Comparison of ENCODE assay signal across 8 mouse cellular contexts in the genomic region with DNA sequence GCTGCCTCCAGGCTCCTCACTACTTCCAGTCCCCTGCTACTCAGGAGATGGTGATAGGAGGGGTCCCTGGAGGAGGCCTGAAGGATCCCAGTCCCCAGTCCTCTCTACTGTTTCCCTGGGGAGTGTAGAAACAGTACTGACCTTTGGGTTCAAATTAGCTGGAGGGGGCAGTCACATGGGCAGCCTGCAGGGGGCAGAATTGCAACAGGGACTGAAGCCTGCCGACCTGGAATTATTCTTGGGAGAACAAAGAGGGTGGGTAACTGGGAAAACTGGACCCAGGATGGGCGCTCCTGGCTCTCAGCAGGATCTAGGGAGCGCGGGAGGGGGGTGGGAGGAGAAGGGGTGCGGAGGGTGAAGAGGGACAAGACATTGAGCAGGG. TPM values are rescaled to one million over a fixed set of nuclear protein-coding genes. Genes with fewer than 3 reads are reported as not detected.
DNase-seq lines count a peak whose midpoint lies in the region; ATAC-seq and TF ChIP-seq lines count a peak whose summit lies in the region.

No protein-coding gene starts in this region.

- H3K4me2 ChIP-seq in embryonic facial prominence, embryonic 11.5 days (ENCODE audit: low read depth, low read length) = peak overlapping the region; percentile 47
- peak overlapping the region; percentile 59 for H3K4me2 ChIP-seq in kidney, embryonic 15.5 days
- H3K4me2 ChIP-seq in stomach, postnatal 0 days (replicated peaks; ENCODE audit: low read depth) = peak overlapping the region; percentile 55

- DNase-seq in testis, postnatal 14 days (ENCODE audit: low spot score) = no peak
- peak; percentile 79 for DNase-seq in embryonic facial prominence, embryonic 11.5 days (ENCODE audit: low spot score)
- no peak for DNase-seq in heart, embryonic 10.5 days (ENCODE audit: low spot score)
- DNase-seq in lung, postnatal 25 days (ENCODE audit: low spot score) = peak; percentile 45
- peak; percentile 80 for DNase-seq in stomach, postnatal 0 days (ENCODE audit: low spot score)
- no peak for DNase-seq in left cerebral cortex, postnatal 36 days (ENCODE audit: low spot score in 2 of 2)

- peak; percentile 50; the same call in 1 of the 2 replicates for TF ChIP-seq CTCF in testis, adult 2 months (IDR thresholded peaks at IDR 0.05; ENCODE audit: control insufficient read depth, insufficient read depth, insufficient replicate concordance, low read depth, low read length)
- TF ChIP-seq CTCF in stomach, postnatal 0 days (IDR thresholded peaks at IDR 0.05; ENCODE audit: low read depth) = peak; percentile 83

- WGBS in embryonic facial prominence, embryonic 11.5 days = 4% methylated on average over 5 of the region's 5 CpGs
- WGBS in heart, embryonic 10.5 days = 9% methylated on average over 5 of the region's 5 CpGs
- 7% methylated on average over 5 of the region's 5 CpGs for WGBS in kidney, embryonic 15.5 days
- WGBS in stomach, postnatal 0 days = 8% methylated on average over 5 of the region's 5 CpGs

- H3K27me3 ChIP-seq in testis, adult 2 months (ENCODE audit: control insufficient read depth, insufficient read depth, low read length) = no peaks in the 10 kb centered on the region
- H3K27me3 ChIP-seq in embryonic facial prominence, embryonic 11.5 days (ENCODE audit: control insufficient read depth, insufficient read depth, low read length) = no peaks in the 10 kb centered on the region; the same call in 1 of the 2 replicates
- H3K27me3 ChIP-seq in heart, embryonic 10.5 days (ENCODE audit: insufficient read depth, poor library complexity, severe bottlenecking) = no peaks in the 10 kb centered on the region
- no peaks in the 10 kb centered on the region for H3K27me3 ChIP-seq in kidney, embryonic 15.5 days
- H3K27me3 ChIP-seq in stomach, postnatal 0 days (ENCODE audit: control insufficient read depth, insufficient read depth, low read length) = no peaks in the 10 kb centered on the region

- no peaks in the 10 kb centered on the region for H3K9me3 ChIP-seq in embryonic facial prominence, embryonic 11.5 days (replicated peaks; ENCODE audit: control insufficient read depth, low read length)
- no peaks in the 10 kb centered on the region for H3K9me3 ChIP-seq in heart, embryonic 10.5 days
- H3K9me3 ChIP-seq in kidney, embryonic 15.5 days (replicated peaks) = no peaks in the 10 kb centered on the region
- H3K9me3 ChIP-seq in stomach, postnatal 0 days (ENCODE audit: control insufficient read depth, low read length) = no peaks in the 10 kb centered on the region

- peak overlapping the region; percentile 75 for H3K9ac ChIP-seq in embryonic facial prominence, embryonic 11.5 days (replicated peaks; ENCODE audit: low read length)
- H3K9ac ChIP-seq in kidney, embryonic 15.5 days = peak overlapping the region; percentile 56
- peak overlapping the region; percentile 71 for H3K9ac ChIP-seq in stomach, postnatal 0 days (ENCODE audit: low read length)

- ATAC-seq in embryonic facial prominence, embryonic 11.5 days (replicated peaks; ENCODE audit: insufficient number of reproducible peaks, low FRiP score, low TSS enrichment, low read depth) = no peak
- peak; percentile 4; the same call in 1 of the 2 replicates for ATAC-seq in kidney, embryonic 15.5 days (replicated peaks; ENCODE audit: low FRiP score)
- ATAC-seq in stomach, postnatal 0 days (ENCODE audit: low FRiP score, low TSS enrichment) = peak; percentile 5; the same call in 1 of the 2 replicates

- peaks cover 3% of the 10 kb centered on the region for H3K4me1 ChIP-seq in testis, adult 2 months (ENCODE audit: control insufficient read depth, insufficient read depth, low read length)
- peaks cover 23% of the 10 kb centered on the region for H3K4me1 ChIP-seq in embryonic facial prominence, embryonic 11.5 days (ENCODE audit: control insufficient read depth, insufficient read depth, low read length)
- H3K4me1 ChIP-seq in heart, embryonic 10.5 days = peaks cover 91% of the 10 kb centered on the region
- H3K4me1 ChIP-seq in kidney, embryonic 15.5 days = peaks cover 81% of the 10 kb centered on the region
- H3K4me1 ChIP-seq in stomach, postnatal 0 days (replicated peaks; ENCODE audit: control insufficient read depth, insufficient read depth) = peaks cover 10% of the 10 kb centered on the region

- intact Hi-C loops in left cerebral cortex, postnatal 36 days (cut with DNase I) = no loop called here

- H3K27ac ChIP-seq in testis, adult 2 months (ENCODE audit: control insufficient read depth, insufficient read depth, low read depth, low read length) = no peak overlapping the region
- H3K27ac ChIP-seq in embryonic facial prominence, embryonic 11.5 days (replicated peaks; ENCODE audit: low read depth, low read length) = peak overlapping the region; percentile 94
- H3K27ac ChIP-seq in heart, embryonic 10.5 days = peak overlapping the region; percentile 99
- H3K27ac ChIP-seq in kidney, embryonic 15.5 days = peak overlapping the region; percentile 97
- peak overlapping the region; percentile 97 for H3K27ac ChIP-seq in stomach, postnatal 0 days (replicated peaks)

- no peak for TF ChIP-seq EP300 in stomach, postnatal 0 days (optimal IDR thresholded peaks at IDR 0.05)

- no peaks in the 10 kb centered on the region for H3K36me3 ChIP-seq in testis, adult 2 months (ENCODE audit: control insufficient read depth, insufficient read depth, low read length)
- H3K36me3 ChIP-seq in embryonic facial prominence, embryonic 11.5 days (replicated peaks; ENCODE audit: control insufficient read depth, insufficient read depth, low read depth, low read length) = no peaks in the 10 kb centered on the region
- H3K36me3 ChIP-seq in heart, embryonic 10.5 days = peaks cover 4% of the 10 kb centered on the region
- peaks cover 25% of the 10 kb centered on the region for H3K36me3 ChIP-seq in kidney, embryonic 15.5 days
- H3K36me3 ChIP-seq in stomach, postnatal 0 days (ENCODE audit: control insufficient read depth, insufficient read depth, low read length) = peaks cover 2% of the 10 kb centered on the region; the same call in 1 of the 2 replicates

- no peak for TF ChIP-seq POLR2A in testis, adult 2 months (IDR thresholded peaks at IDR 0.05; ENCODE audit: control insufficient read depth, low read depth, low read length)

- no peak overlapping the region for H3K4me3 ChIP-seq in testis, adult 2 months (ENCODE audit: control insufficient read depth, low read depth, low read length)
- no peak overlapping the region for H3K4me3 ChIP-seq in embryonic facial prominence, embryonic 11.5 days (ENCODE audit: low read depth, low read length)
- peak overlapping the region; percentile 47 for H3K4me3 ChIP-seq in heart, embryonic 10.5 days
- peak overlapping the region; percentile 28 for H3K4me3 ChIP-seq in kidney, embryonic 15.5 days (replicated peaks)
- H3K4me3 ChIP-seq in stomach, postnatal 0 days (ENCODE audit: low read depth, low read length) = peak overlapping the region; percentile 20; the same call in 1 of the 2 replicates

RNA-seq across cellular contexts. Expression of a gene that starts 17.5 kb away (rescaled TPM):
- not detected in 2 replicates for polyA plus RNA-seq in testis, adult 2 months (2012; rRNA removed)
- 1.5 and 2.8 TPM in 2 replicates for polyA plus RNA-seq in embryonic facial prominence, embryonic 11.5 days (2014; fragmentation: Nextera tagmentation; extraction: Ambion mirVana)
- polyA plus RNA-seq in heart, embryonic 10.5 days (2016; fragmentation: Nextera tagmentation; extraction: Ambion mirVana) = 9.5 and 10.4 TPM in 2 replicates
- 23.5 and 46.2 TPM in 2 replicates for polyA plus RNA-seq in kidney, embryonic 15.5 days (2015; fragmentation: Nextera tagmentation; extraction: Ambion mirVana)
- polyA plus RNA-seq in stomach, postnatal 0 days (2015; fragmentation: Nextera tagmentation; extraction: Ambion mirVana) = 8.0 and 11.7 TPM in 2 replicates
- total RNA-seq in left cerebral cortex, postnatal 36 days (2021) = not detected

RNA-seq across cellular contexts. Expression of a gene that starts 20.6 kb away (rescaled TPM):
- polyA plus RNA-seq in testis, adult 2 months (2012; rRNA removed) = 2.4 and 5.9 TPM in 2 replicates
- polyA plus RNA-seq in embryonic facial prominence, embryonic 11.5 days (2014; fragmentation: Nextera tagmentation; extraction: Ambion mirVana) = 23.3 and 23.7 TPM in 2 replicates
- 32.0 and 36.9 TPM in 2 replicates for polyA plus RNA-seq in heart, embryonic 10.5 days (2016; fragmentation: Nextera tagmentation; extraction: Ambion mirVana)
- polyA plus RNA-seq in kidney, embryonic 15.5 days (2015; fragmentation: Nextera tagmentation; extraction: Ambion mirVana) = 115 and 139 TPM in 2 replicates
- polyA plus RNA-seq in stomach, postnatal 0 days (2015; fragmentation: Nextera tagmentation; extraction: Ambion mirVana) = 107 and 110 TPM in 2 replicates
- 1 to 10 TPM; 8.1 to 8.7 TPM for total RNA-seq in left cerebral cortex, postnatal 36 days (2021)

RNA-seq across cellular contexts. Expression of a gene that starts 39.6 kb away (rescaled TPM):
- 0.31 TPM in 1 of 2 replicates, not detected in the other for polyA plus RNA-seq in testis, adult 2 months (2012; rRNA removed)
- polyA plus RNA-seq in embryonic facial prominence, embryonic 11.5 days (2014; fragmentation: Nextera tagmentation; extraction: Ambion mirVana) = 1.4 and 2.7 TPM in 2 replicates
- 51.9 and 56.4 TPM in 2 replicates for polyA plus RNA-seq in heart, embryonic 10.5 days (2016; fragmentation: Nextera tagmentation; extraction: Ambion mirVana)
- polyA plus RNA-seq in kidney, embryonic 15.5 days (2015; fragmentation: Nextera tagmentation; extraction: Ambion mirVana) = 19.0 and 45.8 TPM in 2 replicates
- 19.1 and 19.6 TPM in 2 replicates for polyA plus RNA-seq in stomach, postnatal 0 days (2015; fragmentation: Nextera tagmentation; extraction: Ambion mirVana)
- under 1 TPM in 1 of 2 experiments, not detected in 1; 0.69 TPM for total RNA-seq in left cerebral cortex, postnatal 36 days (2021)

RNA-seq across cellular contexts. Expression of a gene that starts 46.5 kb away (rescaled TPM):
- polyA plus RNA-seq in testis, adult 2 months (2012; rRNA removed) = 0.28 and 1.2 TPM in 2 replicates
- 0.52 TPM in 1 of 2 replicates, not detected in the other for polyA plus RNA-seq in embryonic facial prominence, embryonic 11.5 days (2014; fragmentation: Nextera tagmentation; extraction: Ambion mirVana)
- 0.38 and 1.3 TPM in 2 replicates for polyA plus RNA-seq in heart, embryonic 10.5 days (2016; fragmentation: Nextera tagmentation; extraction: Ambion mirVana)
- 0.62 and 1.3 TPM in 2 replicates for polyA plus RNA-seq in kidney, embryonic 15.5 days (2015; fragmentation: Nextera tagmentation; extraction: Ambion mirVana)
- 70.7 and 78.9 TPM in 2 replicates for polyA plus RNA-seq in stomach, postnatal 0 days (2015; fragmentation: Nextera tagmentation; extraction: Ambion mirVana)
- not detected for total RNA-seq in left cerebral cortex, postnatal 36 days (2021)

RNA-seq across cellular contexts. Expression of a gene that starts 51.3 kb away (rescaled TPM):
- 4.5 and 5.9 TPM in 2 replicates for polyA plus RNA-seq in testis, adult 2 months (2012; rRNA removed)
- 16.4 and 17.2 TPM in 2 replicates for polyA plus RNA-seq in embryonic facial prominence, embryonic 11.5 days (2014; fragmentation: Nextera tagmentation; extraction: Ambion mirVana)
- 17.1 and 25.1 TPM in 2 replicates for polyA plus RNA-seq in heart, embryonic 10.5 days (2016; fragmentation: Nextera tagmentation; extraction: Ambion mirVana)
- 25.8 and 26.8 TPM in 2 replicates for polyA plus RNA-seq in kidney, embryonic 15.5 days (2015; fragmentation: Nextera tagmentation; extraction: Ambion mirVana)
- 17.7 and 19.4 TPM in 2 replicates for polyA plus RNA-seq in stomach, postnatal 0 days (2015; fragmentation: Nextera tagmentation; extraction: Ambion mirVana)
- total RNA-seq in left cerebral cortex, postnatal 36 days (2021) = 1 to 10 TPM; 2.9 to 6.0 TPM

Comparison
In these comparisons a context has a peak if more than half of its experiments do, and no peak if none do; other contexts are left out.
1. H3K4me3 ChIP-seq: peak in heart, embryonic 10.5 days (single experiment), kidney, embryonic 15.5 days (single experiment) and stomach, postnatal 0 days (single experiment); none in testis, adult 2 months (single experiment) and embryonic facial prominence, embryonic 11.5 days (single experiment).
2. DNase-seq: peak in embryonic facial prominence, embryonic 11.5 days (single experiment), lung, postnatal 25 days (single experiment) and stomach, postnatal 0 days (single experiment); none in testis, postnatal 14 days (single experiment), heart, embryonic 10.5 days (single experiment) and left cerebral cortex, postnatal 36 days (0 of 2).
3. Peak in every context shown above with its lines, with median percentiles within 50 percentile points of each other: H3K4me2 ChIP-seq and H3K9ac ChIP-seq.